Mouse (Mus musculus) left cerebral cortex, adult 11 months (tissue): ENCODE measurements at regions not wholly inside any gene's neighbourhood (a gene's known extent, or its start where the extent isn't known, plus 50 kb on each side); places are given as distances from the start of the nearest gene placed in this dataset.
A peak's percentile ranks its signal among the peaks of the same experiment; 100 is the strongest.

Experiments
- DNase-seq: peaks from one replicate; pipeline ENCODE4 v3.0.0; 2022; ENCODE audit warnings: low spot score

DNA sequence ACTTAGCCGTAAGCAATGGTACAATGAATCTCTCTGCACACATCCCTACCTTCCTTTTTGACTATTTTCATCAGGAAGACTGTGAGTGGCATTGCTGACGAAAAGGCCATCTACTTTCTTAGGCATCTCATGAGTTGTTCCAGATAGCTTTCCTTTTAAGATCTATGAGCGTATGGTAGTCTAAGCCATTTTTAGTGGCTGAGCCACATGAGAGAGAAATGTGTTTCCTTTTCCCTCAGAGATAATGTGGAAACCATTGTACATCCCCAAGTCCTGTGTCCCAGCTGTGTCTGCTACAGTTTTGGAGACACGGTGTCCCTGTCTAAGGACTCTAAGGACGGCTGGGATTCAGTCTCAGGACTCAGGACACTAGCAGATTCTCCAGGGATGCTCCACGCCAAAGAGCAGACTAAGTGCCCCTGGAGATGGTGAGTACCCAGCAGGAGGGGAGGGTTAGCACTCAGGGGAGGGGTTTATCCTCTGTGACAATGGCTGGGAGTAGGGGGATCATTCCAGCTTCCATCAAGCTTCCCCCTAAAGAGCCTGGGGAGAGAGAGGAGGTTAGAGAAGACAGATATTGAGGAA, 199.0 kb downstream of the Cdca7 start:
- DNase-seq: no peak

DNA sequence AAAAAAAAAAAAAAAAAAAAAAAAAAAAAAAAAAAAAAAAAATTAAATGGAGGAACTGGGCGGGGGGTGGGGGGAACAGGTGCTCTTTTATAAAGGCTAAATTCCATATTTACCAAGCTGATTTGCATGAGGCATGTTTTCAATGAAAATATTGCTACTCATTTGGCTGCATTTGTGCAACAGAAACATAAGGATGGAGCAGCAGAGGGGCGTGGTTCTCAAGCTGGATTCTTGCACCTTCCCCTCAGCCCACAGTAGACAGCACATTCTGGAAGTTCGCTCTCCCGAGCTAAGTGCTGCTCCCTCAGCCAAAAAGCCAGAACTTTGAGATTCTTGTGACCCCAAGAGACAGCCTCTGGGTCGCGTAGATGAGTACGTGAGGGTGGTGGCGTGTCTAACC, 201.8 kb downstream of the Cdca7 start:
- no peak for DNase-seq

DNA sequence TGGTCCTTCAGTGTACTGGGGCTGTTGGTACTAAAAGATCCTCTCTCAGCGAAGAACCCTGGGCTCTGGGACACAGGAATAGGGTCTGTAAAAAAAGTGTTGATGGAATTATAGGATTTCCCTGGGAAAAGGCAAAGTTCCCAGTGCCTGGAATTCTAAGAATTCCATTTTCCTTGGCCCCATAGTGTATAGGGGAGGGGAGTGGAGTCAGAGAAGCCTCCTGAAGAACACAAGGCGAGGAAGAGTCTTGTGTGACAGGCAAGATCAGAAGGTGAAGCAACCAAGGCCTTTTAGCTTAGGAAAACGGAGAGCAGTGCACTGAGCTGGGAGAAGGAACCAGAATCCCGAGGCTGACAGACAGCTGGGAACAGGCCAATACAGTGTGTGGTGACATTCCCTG, 212.1 kb downstream of the Cdca7 start:
- no peak for DNase-seq

DNA sequence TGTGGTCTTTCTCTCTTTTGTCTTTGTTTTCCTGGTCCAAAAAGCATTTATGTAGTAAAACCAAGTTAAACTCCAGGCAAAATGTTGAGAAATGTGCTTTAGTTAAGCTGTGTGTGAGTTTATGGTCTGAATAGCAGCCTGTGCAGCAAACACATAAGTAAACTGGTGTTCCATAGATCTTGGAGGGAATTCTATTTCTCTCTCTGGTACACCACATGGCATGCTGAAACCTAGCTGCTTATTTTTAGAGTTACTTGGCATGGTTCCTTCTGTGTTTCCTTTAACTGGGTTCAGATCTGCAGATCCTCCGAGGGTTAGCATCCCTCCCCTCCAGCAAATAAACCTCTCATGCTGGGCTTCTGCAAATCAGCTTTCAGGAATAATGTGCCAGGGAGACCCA, 225.1 kb downstream of the Cdca7 start:
- DNase-seq: no peak

DNA sequence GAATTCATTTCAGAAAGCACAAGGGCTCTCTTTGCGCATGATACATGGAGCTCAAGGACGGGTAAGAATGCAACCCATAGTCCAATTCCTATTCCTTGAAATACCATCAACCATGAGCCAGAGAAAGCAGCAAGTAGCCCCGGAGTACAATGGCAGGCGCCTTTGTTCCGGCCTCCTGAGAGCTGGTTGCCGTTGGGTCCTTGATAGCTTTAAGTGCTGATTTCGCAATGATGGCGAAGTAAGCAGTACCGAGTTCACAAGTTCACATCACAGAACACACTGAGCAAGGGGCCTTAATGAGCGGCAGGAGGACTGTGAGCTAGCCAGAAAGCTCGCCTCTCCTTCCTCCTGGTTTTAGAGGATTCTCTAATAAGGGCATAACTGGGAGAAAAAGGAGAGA, 227.3 kb downstream of the Cdca7 start:
- no peak for DNase-seq

DNA sequence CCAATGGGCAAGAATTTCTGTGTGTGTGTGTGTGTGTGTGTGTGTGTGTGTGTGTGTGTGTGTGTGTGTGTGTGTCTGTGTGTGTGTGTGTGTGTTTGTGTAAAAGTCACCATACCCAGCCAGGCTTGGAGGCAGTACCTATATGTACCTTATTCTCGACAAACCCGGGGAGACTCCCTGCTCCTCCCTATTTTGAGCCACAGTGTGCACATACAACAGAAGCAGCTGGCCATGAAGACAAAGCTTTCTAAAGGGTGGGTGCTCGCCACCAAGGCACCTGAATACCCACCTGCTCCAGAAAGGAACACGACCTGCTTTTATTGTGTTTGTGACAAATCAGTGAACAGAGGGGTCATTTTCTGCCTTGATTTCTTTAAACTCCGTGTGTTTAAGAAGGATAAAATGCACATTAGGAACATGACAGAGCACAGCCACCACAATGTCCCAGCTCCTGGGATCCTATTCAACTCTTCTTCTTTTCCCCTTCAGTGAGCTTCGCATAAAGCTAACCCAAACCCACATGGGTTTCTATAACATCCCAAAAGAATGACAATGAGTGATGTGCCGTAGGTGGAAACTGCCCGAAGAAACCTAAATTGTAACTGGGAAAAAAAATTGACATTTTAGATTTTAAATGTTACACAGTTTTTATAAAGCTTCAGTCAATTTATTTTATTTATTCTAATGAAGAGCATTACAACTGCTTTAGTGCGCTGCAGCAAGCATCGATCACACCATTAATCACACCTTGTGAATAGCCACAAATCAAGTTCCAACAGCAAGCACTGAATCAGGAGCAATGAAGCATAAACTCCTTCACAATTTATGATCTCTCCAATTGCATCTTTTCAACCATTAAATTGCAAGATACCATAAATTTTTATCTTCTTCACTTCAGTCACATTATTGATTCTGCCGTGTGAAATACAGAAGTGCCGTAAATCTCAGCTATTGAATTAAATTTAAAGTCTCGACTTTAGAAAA, 232.0 kb downstream of the Cdca7 start:
- no peak for DNase-seq

DNA sequence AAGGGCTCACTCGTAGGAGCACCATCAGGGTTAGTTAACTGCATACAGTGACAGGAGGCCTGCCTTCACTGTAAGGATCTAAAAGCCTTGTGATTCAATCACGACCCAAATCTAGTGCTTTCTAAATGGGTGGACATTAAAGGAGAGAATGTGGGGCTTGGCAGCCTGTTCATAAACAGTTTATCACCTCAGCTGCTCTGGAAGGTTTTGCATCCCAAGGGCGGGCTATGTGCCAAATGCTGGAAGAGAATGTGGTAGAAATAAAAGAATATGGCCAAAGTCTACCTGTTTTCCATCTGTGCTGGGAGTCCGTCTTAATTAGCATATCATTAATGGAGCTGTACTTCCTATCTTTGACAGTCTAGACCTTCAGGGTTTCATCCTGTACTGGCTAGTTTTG, 241.0 kb downstream of the Cdca7 start:
- DNase-seq: no peak

DNA sequence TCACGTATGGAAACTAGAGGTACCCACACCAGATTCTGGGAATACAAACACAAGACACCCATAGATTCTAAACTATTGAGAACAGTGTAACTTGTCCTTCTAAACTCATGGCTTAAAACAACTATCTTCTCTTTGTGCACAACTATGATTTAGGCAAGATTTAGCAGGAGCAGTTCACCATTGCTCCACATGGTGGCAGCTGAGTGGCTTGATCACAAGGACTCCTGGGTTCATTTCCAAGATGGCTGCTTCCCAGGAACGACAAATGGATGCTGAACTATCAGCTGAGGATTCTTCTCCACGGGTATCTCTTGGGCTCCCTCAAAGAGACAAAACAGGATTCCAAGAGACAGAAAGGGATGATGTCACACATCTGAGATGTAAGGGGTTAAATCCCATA, 251.5 kb downstream of the Sp3 start:
- peak; percentile 29 for DNase-seq

DNA sequence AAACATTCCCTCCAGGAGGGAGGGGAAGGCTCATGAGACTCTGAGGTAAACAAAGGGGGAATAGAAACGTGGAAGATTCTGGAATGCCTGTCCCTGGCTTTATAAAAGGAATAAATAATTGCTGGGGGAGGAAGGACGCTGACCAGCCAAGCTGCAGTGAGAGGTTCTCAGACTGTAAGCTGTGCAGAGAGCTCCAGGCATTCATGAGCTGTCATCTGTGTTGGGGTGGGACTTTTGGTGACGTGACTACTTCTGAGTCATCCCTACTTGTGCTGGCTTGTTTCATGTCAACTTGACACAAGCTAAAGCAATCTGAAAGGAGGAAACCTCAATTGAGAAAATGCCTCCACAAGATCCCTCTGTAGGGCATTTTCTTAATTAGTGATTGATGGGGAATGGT, 246.9 kb downstream of the Sp3 start:
- no peak for DNase-seq

DNA sequence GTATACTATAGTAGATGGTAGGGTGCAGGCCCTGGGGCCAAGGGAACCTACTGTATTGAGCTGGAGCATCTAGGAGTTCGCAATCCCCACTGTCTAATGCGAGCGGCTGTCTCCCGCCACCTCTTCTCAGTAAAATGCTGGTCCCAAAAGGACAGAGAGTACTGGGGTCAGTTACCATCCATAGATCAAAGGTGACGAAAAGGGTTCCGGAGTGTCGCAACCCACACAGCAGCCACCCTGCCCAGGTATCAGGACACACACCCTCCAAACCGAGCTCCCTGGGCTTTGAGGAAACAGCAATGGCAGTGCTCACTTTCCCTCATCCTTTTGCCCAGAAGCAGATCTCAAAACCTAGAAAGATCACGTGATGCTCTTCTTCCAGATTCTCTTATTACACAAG, 245.2 kb downstream of the Sp3 start:
- no peak for DNase-seq

DNA sequence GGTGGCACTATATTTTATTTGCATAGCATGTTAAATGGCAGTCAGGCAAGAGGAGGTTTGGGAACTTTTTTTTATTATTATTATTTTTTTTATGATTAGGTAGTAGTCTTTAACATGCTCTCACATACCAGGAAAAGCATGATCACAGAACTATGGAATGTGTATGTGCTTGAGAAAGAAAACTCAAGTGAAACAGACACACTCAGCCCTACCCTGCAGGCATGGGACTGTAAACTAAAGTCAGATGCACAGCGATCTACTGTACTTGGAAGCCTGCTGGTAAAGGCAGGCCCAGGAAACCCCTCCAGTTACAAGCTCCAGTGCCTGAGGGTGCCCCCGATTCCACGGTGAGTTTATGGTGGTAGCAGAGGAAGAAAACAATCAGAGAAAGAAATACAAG, 243.6 kb downstream of the Sp3 start:
- no peak for DNase-seq

DNA sequence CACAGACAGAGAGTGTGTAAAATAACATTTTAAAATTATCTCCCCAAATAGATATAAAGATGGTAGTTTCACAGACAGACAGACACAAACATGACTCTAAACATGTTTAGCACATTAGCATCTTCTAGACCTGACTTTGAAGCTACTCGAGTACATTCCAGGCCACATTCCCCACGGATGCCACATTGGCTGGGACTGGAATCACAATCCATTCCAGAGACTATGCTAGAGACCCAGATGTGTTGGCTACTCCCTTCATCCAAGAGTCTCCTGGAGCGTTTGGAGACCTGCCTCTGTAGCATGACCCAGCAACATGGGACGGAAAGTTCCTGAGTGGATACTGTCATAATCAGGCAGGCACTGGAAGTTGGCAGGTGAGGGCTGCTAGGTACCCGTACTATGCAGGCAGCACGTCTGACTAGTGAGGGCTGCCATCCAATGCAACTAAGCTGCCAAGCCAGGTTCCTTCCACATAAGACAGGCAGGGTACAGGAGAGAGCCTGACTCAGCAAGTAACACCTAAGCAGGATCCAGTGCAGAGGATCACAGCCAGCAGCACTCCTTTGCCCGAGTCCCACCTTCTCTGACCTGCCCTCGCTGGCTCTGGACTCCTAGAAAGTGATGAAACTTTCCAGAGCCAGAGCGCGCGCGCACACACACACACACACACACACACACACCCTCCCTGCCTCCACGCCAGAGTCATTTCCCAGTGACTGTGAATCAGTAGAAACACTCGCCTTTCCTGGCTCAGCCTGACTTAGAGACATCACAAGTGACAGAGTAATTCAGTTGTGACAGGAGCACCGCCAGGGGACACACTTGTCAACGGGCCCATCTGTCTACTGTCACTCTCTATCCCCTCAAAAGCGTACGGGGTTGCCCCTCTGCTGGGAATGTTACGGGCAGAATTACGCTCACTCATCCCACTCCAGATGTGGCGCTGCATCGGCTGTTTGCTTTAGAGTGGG, 239.6 kb downstream of the Sp3 start:
- no peak for DNase-seq

DNA sequence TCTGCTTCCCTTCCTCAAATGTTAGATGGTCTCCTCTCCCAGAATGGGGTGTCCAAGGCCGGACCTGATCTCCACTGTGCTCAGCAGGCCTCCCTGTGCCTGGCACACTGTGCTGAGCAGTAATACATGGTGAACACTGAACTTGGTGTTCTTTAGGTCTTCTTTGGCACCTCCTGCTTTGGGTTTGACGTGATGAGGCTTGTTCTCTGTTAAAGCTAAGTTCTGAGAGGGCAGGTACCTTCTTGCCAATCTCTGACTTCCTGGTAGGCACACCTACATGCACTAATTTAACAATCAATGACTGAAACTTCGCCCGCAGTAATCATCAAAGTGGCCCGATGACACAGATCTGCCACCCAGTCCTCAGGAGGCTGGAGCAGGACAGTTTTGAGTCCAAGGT, 238.5 kb downstream of the Sp3 start:
- DNase-seq: no peak

DNA sequence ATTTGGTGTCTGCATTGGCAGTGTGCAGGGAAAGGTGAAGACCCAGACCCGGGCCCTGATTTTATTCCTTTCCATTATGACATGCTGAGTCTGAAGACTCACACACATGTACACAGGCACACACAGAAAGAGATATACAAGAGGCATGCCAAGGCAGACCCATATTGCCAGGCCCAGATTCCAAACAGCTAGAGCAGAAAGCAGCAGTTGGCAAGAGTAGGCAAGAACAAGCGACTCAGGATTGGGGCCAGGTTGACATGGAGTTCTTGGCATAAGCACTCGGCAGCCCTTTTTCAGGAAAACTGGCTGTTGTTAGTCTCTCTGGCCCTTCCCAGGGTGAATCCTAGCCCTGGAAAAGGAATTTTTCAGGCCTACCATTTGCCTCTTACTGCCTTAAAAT, 236.6 kb downstream of the Sp3 start:
- no peak for DNase-seq

DNA sequence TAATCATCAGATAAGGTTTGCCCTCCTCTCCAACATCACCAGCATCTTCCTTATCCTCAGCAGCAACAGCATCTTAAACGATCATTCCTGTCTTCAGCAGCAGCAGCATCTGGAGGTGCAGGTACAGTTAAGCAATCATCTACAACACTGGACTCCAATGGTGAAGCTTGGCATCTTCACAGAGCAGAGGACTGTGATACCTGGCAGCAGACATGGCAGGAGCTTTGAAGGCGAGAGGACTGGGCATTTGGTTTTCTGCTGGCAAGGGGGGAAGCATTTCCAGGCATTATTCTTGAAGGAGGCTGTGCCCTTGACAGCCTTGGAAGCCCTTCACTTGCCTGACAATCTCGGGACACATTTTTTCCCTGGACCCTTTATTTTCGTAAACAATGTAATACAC, 235.3 kb downstream of the Sp3 start:
- DNase-seq: no peak

DNA sequence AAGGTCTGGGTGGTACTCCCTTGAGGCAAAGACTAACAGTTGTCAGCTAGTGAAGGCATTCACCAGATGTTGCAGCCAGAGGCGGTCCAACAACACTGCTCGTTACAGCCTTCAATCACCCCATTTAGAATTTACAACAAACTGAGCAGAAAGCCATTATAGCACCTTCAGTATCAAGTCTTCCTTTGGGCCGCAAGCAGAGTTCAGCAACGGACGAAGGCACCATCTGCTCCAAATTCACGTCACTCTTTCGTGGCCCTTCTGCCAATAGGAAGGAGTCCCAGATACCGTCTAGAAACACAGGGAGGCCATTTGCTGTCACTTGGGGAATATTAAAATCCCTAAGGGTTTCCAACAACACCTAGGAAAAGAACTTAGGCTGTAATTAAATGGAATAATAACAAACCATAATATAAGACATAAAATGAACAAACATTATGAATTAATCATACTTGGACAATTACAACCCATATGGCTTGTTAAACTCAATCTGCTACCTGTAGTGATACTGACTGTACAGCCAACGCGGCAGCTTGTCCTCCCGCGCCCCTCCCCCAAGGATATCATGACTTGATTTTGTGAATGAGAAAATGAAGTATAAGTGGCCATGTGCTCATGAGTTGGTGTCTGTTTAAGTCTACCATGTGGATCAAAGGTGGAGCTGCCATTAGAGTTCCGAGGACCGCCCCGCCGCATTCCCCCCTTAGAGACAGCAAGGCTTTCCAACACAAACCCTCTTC, 233.6 kb downstream of the Sp3 start:
- DNase-seq: no peak

DNA sequence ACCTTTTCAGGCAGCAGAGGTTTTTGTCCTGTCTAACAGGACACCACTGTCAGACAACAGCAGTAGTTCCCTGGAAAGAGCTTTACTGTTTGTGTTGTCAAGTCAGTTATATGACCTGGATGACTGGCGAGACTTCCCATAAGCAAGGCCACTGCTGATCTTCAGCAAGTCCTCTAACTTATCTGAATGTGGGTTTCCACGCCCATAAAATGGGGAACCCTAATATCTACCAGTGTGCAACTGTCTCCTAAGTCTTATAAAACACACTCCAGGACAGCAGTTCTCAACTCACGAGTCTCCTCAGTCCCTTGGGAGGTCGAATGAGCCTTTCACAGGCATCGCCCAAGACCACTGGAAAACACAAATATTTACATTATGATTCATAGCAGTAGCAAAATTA, 232.9 kb downstream of the Sp3 start:
- DNase-seq: no peak

DNA sequence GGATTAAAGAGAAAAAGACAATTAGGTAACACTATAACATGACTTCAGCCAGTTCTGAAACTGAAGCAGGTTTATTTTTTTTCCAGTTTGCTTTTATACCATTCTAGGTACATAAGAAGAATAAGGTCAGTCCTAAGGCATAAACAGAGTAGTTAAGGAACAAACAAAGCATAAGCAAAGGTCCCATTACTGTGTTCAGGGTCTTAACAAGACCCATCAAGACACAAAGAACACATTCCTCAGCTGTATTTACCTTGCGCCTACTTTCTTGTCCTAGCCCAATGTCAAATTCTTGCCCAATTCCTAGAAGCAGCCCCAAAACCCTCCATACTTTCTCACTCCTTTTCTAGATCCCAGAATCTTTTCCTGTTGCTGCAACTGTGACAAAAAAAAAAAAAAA, 230.8 kb downstream of the Sp3 start:
- DNase-seq: no peak

DNA sequence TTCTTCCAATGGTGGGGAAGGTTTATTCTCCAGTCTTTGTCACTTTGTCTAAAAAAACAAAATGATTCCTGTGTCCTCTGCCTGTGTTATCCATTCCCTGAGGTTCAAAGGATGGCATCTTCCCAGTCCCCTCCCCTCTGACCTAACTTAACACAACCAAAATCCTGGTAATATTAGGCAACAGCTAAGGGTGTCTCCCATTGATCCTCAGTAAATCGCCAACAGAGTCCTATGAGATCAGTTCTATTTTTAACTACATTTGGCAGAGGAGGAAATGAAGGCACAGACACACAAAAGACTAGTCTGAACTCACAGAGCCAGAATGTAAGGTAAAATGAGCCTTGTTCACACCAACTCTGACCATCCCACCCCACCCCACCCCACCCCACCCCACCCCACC, 228.8 kb downstream of the Sp3 start:
- no peak for DNase-seq

DNA sequence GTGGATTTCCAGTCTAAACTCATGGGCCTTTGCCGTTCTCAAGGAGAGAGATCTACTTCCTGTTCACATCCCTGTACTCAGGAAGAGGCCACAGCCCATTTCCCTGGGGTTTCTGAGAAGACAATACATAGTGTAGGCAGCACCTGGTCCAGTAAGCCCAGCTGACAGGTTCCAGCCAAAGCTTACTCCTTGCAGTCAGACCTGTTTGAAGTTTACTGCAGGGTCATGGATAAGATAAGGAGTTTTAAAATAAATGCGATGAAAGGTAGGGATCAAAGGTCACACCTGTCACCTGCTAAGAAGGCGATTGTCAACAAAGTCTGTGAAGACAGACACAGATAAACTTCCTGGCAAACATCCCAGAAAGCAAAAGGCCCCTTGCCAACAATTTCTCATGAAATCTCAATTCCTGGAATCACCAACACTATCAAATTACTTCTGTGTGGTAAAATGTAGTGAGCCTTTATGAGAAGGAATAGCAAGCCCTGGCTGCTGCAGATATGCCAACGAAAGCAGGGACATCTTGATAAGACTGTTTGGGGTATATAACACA, 227.5 kb downstream of the Sp3 start:
- DNase-seq: no peak
